Mouse (Mus musculus) lung, postnatal 36 days (tissue): ENCODE data around the gene Gpr141.

Source experiments
- DNase-seq: peaks from one replicate; pipeline ENCODE4 v3.0.0; 2022; ENCODE audit warnings: mixed read lengths

The Gpr141 gene

DNA sequence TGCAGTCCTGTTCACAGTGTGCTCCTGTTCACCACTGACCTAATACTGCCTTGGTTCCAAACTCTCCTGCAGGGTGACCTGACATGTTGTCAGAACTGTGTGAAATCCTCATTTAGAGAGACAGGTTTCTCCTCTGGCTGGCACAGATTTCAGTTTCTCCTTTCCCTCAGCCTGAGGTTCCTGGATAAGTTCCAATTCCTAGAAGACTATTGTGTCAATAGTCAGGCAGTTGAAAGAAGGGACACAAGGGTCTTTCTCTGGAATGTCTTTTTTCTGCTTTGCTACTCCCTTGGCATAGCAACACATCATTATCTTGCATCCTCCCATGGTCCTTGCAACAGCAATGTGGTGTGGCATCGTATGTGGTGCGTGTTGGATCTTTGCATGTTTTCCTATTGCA lies 106.9 kb downstream of the Gpr141 start:
- DNase-seq: no peak

DNA sequence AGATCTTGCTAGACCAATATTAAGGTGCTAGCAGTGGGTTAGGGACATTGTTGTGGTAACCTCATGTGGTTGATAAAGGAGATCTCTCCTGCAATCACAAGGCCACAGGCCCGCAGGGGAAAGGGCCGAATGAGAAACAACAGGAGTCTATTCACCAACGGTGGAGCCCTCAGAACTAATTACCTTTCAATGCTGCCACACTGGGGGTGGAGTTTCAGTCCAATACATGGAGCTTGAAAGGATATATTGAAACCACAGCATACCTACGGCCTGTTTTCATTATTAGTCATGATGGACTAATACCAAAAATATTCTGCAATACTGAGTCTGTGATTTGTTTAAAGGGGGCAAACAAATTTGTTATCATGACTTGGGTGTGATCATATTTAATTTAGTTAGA lies 120.3 kb downstream of the Gpr141 start:
- no peak for DNase-seq

- DNase-seq: no peak
These were observed 122.5 kb downstream of the Gpr141 start for GRCm38 (mm10) chr13:19701443-19702078.

GRCm38 (mm10) chr13:19700733-19701442 lies 123.2 kb downstream of the Gpr141 start:
- peak; percentile 21 for DNase-seq
